Mouse (Mus musculus) bone marrow, adult 2 months (tissue): Measurements from ENCODE around the gene Ikzf2.

Experiments
- CTCF ChIP-seq: fragments of 200-500 bp; IDR thresholded peaks from 2 replicates; pipeline ENCODE4 v1.5.1; 2011; ENCODE audit warnings: low read length, control low read depth; ENCODE audit not compliant: control insufficient read depth, insufficient read depth
- POLR2A ChIP-seq: fragments of 200-500 bp; IDR thresholded peaks from 2 replicates; pipeline ENCODE4 v1.6.1; 2011; ENCODE audit warnings: low read depth, mild to moderate bottlenecking, control low read depth, low read length, borderline replicate concordance; ENCODE audit not compliant: control insufficient read depth

DNA sequence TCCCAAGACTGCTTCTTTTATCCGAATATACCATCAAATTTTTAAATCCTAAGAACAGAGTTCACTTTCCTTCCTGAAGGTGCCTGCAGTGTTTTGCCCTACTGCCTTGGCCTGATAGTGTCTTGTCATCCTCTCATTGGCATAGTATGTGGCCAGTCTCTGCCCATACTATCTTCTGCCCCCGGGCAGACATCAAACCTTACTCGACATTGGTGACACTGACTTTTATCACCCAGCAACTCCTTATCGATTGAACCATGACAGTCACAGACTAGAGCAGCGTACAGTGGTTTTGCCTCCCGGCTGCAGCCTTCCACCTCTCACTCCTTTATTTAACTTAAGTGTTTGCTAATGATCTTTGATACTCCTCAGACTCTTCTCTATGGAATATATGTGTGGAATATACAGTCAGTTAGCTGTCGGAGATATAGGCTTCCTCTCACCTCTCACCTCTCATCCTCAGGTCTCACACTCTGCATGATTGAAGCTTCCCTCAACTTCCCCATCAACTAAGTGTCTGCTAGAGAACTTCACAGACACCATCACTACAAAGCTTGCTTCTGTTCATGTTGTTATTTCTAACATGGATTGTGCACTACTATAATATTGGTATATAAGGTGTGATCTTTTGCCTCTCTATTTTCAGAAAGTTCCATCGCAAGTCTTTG is 141.7 kb downstream of the Ikzf2 start:
- TF ChIP-seq CTCF (no peak), POLR2A (no peak)
